ENCODE assay signal across 7 mouse cellular contexts in genomic region chr11:94404641-94405260, GRCm38 (mm10). TPM values are rescaled to one million over a fixed set of nuclear protein-coding genes. Genes with fewer than 3 reads are reported as not detected.
A peak's percentile ranks its signal among the peaks of the same experiment; 100 is the strongest.
DNase-seq lines count a peak whose midpoint lies in the region.

No protein-coding gene starts in this region.

- peak; percentile 65 for DNase-seq in T-cell, adult 2 months (ENCODE audit: low spot score)
- DNase-seq in cerebellum, adult 18-20 months: peak; percentile 91 to 95
- peak; percentile 75 for DNase-seq in forelimb bud, embryonic 11.5 days (ENCODE audit: low read depth, low spot score)
- DNase-seq in induced T-regulatory cell, adult 2 months (ENCODE audit: low read depth): peak; percentile 86
- DNase-seq in left cerebral cortex, adult 18-20 months (ENCODE audit: low spot score in 2 of 2): peak; percentile 86 to 93
- peak; percentile 75 for DNase-seq in mesoderm, embryonic 11.5 days (ENCODE audit: low read depth, low spot score)
- DNase-seq in spleen, adult 12 weeks (ENCODE audit: low spot score): peak; percentile 66

RNA-seq across cellular contexts. Expression of gene Abcc3, which starts 12.0 kb away (rescaled TPM):
- total RNA-seq in left cerebral cortex, adult 18-20 months (2021): 1 to 10 TPM; 2.5 to 3.7 TPM

Comparison
In these comparisons a context has a peak if more than half of its experiments do, and no peak if none do; other contexts are left out.
1. Peak in every context shown above with its lines: DNase-seq.